Mouse (Mus musculus): ENCODE results near the gene Fis1. TPM values are rescaled to one million over a fixed set of nuclear protein-coding genes. Genes with fewer than 3 reads are reported as not detected.
"Not testable (repeated sequence)": the region's sequence is repeated elsewhere in the genome, so short reads cannot be mapped to it uniquely, and the experiment has no call there.

Gene Fis1
- total RNA-seq, 2 experiments from 2014 or later = 65.3 to 160 TPM

- no peak for ATAC-seq (replicated peaks; ENCODE audit: low FRiP score, poor library complexity, severe bottlenecking)
These were observed 13.8 kb upstream of the Fis1 start for GRCm38 (mm10) chr5:136939284-136939683.

GRCm38 (mm10) chr5:136940029-136940428, 13.0 kb upstream of the Fis1 start:
- ATAC-seq (replicated peaks; ENCODE audit: low FRiP score, poor library complexity, severe bottlenecking) = not testable (repeated sequence)

DNA sequence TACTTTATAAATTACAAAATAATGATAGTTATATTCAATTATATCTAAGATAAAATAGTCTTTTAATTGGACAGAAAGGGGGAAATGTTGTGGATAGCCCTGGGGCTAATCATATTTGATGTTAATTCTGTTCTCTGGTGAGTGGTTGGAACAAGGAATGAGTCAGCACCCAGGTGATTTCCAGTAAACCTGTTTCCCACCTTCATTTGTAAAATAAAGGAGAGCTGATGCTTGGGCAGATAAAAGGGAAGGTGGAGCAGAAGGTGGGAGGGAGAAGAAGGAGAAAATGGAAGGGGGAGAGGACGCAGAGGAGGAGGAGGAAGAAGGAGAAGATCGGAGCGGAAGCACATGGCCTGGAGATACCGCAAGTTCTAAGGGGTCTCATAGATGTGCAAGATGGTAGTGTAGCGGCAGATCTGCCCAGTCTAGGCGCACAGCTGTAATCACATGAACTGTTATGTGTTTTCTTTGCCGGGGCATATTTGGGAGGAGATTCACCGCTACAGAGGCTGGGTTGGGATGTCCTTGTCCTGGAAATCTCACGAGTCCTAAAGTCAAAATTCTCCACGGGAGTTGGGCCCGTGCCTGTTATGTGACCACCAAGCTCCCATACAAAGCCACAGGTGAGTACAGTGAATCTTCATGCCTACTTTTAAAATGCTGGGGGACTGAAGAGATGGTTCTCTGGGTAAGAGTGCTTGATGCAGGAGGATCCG, 12.1 kb upstream of the Fis1 start:
- ATAC-seq (replicated peaks; ENCODE audit: low FRiP score, poor library complexity, severe bottlenecking) = no peak

GRCm38 (mm10) chr5:136942781-136943180, 10.3 kb upstream of the Fis1 start:
- ATAC-seq (replicated peaks; ENCODE audit: low FRiP score, poor library complexity, severe bottlenecking) = no peak

DNA sequence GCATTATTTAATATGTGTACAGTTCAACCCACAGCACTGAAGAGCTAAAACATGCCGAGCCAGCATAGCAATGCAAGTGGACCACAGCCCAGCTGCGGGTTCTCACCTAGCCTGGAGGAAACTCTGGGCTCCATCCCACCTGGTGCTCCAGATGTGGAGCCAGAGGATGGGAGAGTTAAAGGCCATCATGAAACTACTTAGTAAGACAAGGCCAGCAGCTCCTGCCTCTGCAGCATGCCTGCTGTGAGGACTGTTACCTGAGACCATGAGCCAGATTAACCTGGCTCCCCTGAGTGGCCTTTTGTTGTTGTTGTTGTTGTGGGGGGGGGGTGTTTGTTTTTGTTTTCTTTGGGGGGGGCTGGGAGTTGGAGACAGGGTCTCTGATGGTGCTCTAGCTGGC, 9.7 kb upstream of the Fis1 start:
- ATAC-seq (replicated peaks; ENCODE audit: low FRiP score, poor library complexity, severe bottlenecking) = no peak

- ATAC-seq (replicated peaks; ENCODE audit: low FRiP score, poor library complexity, severe bottlenecking) = no peak
These were observed 8.0 kb upstream of the Fis1 start for GRCm38 (mm10) chr5:136945084-136945483.

DNA sequence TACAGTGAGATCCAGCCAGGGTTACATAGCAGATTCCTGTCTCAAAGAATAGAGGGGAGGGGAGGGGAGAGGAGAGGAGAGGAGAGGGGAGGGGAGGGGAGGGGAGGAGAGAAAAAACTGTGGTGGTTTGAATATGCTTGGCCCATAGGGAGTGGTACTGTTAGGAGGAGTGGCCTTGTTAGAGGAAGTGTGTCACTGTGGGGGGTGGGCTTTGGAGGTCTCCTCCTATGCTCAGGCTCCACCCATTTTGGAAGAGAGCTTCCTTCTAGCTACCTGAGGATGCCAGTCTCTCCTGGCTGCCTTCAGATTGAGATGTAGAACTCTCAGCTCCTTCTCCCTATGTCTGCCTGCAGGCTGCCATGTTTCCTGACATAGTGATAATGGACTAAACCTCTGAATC, 5.2 kb upstream of the Fis1 start:
- no peak for ATAC-seq (replicated peaks; ENCODE audit: low FRiP score, poor library complexity, severe bottlenecking)

GRCm38 (mm10) chr5:136949551-136950336, 3.3 kb upstream of the Fis1 start:
- ATAC-seq (replicated peaks; ENCODE audit: low FRiP score, poor library complexity, severe bottlenecking) = not testable (repeated sequence)

- no peak for ATAC-seq (replicated peaks; ENCODE audit: low FRiP score, poor library complexity, severe bottlenecking)
These were observed 2.6 kb upstream of the Fis1 start for GRCm38 (mm10) chr5:136950521-136950920.

DNA sequence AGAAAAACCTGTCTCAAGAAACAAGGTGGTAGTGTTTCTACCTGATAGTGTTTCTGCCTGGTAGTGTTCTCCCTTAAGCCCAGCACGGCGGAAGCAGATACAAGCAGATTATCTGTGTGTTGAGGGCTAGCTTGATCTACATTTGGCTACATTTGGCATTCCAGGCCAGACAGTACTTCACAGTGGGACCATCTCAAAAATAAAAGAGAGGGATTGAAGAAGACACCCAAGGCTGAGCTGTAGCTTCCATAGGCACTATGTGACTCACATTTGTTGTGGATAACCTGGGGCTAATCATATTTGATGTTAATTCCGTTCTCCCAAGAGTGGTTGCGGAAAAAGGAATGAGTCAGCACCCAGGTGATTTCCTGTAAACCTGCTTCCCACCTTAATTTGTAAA, 922 bp upstream of the Fis1 start:
- no peak for ATAC-seq (replicated peaks; ENCODE audit: low FRiP score, poor library complexity, severe bottlenecking)

DNA sequence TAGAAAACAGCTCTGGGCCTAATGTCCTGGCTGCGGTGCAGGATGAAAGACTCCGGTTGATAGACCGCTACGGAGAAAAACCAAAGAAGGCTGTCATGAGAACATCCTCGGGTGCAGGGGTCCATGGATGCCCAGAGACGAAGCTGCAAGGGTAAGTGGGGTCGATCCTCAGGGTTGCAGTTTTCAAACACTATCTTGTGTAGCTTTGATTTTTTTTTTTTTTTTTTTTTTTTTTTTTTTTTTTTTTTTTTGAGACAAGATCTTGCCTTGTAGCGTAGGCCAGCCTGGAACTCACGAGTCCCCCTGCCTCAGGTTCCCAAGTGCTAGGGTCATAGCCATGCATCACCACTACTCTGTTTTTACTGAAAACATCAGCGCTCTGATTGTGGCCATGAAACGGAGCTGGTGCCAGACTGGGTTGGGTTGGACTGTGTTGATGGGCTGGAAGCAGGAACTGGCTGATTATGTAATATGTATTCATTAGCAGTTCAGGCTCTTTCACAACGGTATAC, 421 bp downstream of the Fis1 start:
- 0 out of 2 replicates have a peak, but pooled peaks have one; percentile 29 for ATAC-seq (replicated peaks; ENCODE audit: low FRiP score, poor library complexity, severe bottlenecking)

- ATAC-seq (replicated peaks; ENCODE audit: low FRiP score, poor library complexity, severe bottlenecking) = no peak
These were observed 2.5 kb downstream of the Fis1 start for GRCm38 (mm10) chr5:136955622-136956021.

- ATAC-seq (replicated peaks; ENCODE audit: low FRiP score, poor library complexity, severe bottlenecking) = no peak
These were observed 4.2 kb downstream of the Fis1 start for GRCm38 (mm10) chr5:136957250-136957649.

GRCm38 (mm10) chr5:136958991-136959605, 6.0 kb downstream of the Fis1 start:
- ATAC-seq (replicated peaks; ENCODE audit: low FRiP score, poor library complexity, severe bottlenecking) = no peak

DNA sequence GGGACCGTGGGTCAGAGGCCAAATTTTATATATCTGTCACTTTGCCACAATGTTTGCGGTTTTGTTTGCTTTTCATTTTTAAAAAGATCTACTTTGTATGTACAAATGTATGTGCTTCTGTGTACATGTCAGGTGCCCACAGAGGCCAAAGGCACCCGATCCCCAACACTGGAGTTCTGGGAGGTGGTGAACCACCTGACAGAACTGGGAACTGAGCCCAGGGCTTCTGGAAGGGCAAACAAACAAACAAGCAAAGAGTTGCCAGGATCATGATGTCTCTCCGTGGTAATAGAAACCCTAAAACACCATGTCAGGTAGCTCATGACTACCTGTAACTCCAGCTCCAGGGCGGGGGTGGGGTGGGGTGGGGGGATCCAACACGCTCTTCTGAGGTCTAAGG, 7.0 kb downstream of the Fis1 start:
- no peak for ATAC-seq (replicated peaks; ENCODE audit: low FRiP score, poor library complexity, severe bottlenecking)

GRCm38 (mm10) chr5:136961334-136961982, 8.4 kb downstream of the Fis1 start:
- peak; percentile 1 for ATAC-seq (replicated peaks; ENCODE audit: low FRiP score, poor library complexity, severe bottlenecking)

GRCm38 (mm10) chr5:136961983-136962461, 8.9 kb downstream of the Fis1 start:
- ATAC-seq (replicated peaks; ENCODE audit: low FRiP score, poor library complexity, severe bottlenecking) = peak; percentile 85

- peak; percentile 80 for ATAC-seq (replicated peaks; ENCODE audit: low FRiP score, poor library complexity, severe bottlenecking)
These were observed 9.4 kb downstream of the Fis1 start for GRCm38 (mm10) chr5:136962501-136962900.

DNA sequence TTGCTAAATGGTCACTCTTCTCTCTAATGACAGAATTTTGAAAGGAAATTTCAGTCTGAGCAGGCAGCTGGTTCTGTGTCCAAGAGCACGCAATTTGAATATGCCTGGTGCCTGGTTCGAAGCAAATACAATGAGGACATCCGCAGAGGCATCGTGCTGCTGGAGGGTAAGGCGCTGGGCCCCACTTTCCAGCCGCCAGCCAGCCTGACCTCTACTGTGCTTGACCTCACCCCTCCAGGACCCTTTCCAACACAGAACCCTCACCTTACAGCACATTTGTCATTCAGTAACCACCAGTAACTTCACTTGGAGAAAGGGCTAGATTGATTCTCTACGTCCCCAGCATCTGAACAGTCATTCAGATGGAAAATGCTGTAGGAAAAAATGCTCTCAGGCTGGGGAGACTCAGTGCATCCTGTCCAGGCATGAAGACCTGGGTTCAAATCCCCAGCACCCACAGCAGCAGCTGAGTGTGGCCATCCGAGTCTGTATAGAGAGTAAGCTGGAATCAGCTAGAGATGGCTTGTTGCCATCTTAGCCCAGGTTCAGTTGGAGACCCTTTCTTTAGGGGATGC, 10.0 kb downstream of the Fis1 start:
- ATAC-seq (replicated peaks; ENCODE audit: low FRiP score, poor library complexity, severe bottlenecking) = no peak

DNA sequence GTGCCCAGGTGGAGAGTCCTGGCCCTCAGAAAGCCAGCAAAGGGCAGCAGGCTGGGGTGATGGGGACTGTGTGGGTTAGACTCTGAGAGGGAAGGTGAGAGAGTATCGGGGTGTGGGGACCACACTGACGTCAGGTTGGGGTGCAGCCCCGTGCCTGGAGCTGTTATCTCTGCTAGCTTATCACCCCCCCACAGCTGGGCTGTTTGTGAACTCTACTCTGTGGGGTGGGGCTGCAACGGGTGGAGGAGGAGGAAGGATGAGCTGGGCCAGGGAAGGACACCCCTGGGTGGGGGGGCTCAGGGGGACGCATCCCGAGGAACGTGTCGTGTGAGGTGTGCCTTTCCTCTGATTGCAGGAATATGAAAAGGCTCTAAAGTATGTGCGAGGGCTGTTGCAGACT, 12.1 kb downstream of the Fis1 start:
- peak; percentile 60 for ATAC-seq (replicated peaks; ENCODE audit: low FRiP score, poor library complexity, severe bottlenecking)

Data from erythroblast, adult 5-6 weeks (primary cell).